Mouse (Mus musculus) kidney, postnatal 14 days (tissue): ENCODE data around the gene Gigyf2.
A peak's percentile ranks its signal among the peaks of the same experiment; 100 is the strongest.

ENCODE experiments used
- DNase-seq: peaks from one replicate; pipeline ENCODE4 v3.0.0; 2022; ENCODE audit warnings: mixed read lengths

Gigyf2 gene

GRCm38 (mm10) chr1:87326742-87327163, at the start of gene Gigyf2:
Gigyf2 (plus strand) TSS chr1:87326998.
- peak; percentile 97 for DNase-seq

GRCm38 (mm10) chr1:87280281-87280680, 46.5 kb upstream of the Gigyf2 start:
- no peak for DNase-seq

- DNase-seq = no peak
Measured at GRCm38 (mm10) chr1:87281599-87282412, 45.0 kb upstream of the Gigyf2 start.

- DNase-seq = no peak
Measured at GRCm38 (mm10) chr1:87282413-87282788, 44.4 kb upstream of the Gigyf2 start.

GRCm38 (mm10) chr1:87283410-87283960, 43.3 kb upstream of the Gigyf2 start:
- DNase-seq = no peak

- DNase-seq = no peak
Measured at GRCm38 (mm10) chr1:87287105-87287504, 39.7 kb upstream of the Gigyf2 start.

GRCm38 (mm10) chr1:87291416-87291815, 35.4 kb upstream of the Gigyf2 start:
- DNase-seq = no peak

- peak; percentile 77 for DNase-seq
Measured at GRCm38 (mm10) chr1:87292420-87293190, 34.2 kb upstream of the Gigyf2 start.

GRCm38 (mm10) chr1:87294063-87294710, 32.6 kb upstream of the Gigyf2 start:
- peak; percentile 67 for DNase-seq

- DNase-seq = no peak
Measured at GRCm38 (mm10) chr1:87294951-87295350, 31.8 kb upstream of the Gigyf2 start.

- DNase-seq = no peak
Measured at GRCm38 (mm10) chr1:87297346-87297925, 29.4 kb upstream of the Gigyf2 start.

GRCm38 (mm10) chr1:87300360-87301286, 26.2 kb upstream of the Gigyf2 start:
- DNase-seq = no peak

- no peak for DNase-seq
Measured at GRCm38 (mm10) chr1:87301971-87302370, 24.8 kb upstream of the Gigyf2 start.

GRCm38 (mm10) chr1:87308952-87309351, 17.8 kb upstream of the Gigyf2 start:
- no peak for DNase-seq

GRCm38 (mm10) chr1:87309621-87310020, 17.2 kb upstream of the Gigyf2 start:
- DNase-seq = no peak

- no peak for DNase-seq
Measured at GRCm38 (mm10) chr1:87312681-87313080, 14.1 kb upstream of the Gigyf2 start.

- no peak for DNase-seq
Measured at GRCm38 (mm10) chr1:87313116-87313515, 13.7 kb upstream of the Gigyf2 start.

GRCm38 (mm10) chr1:87313843-87314570, 12.8 kb upstream of the Gigyf2 start:
- no peak for DNase-seq

- DNase-seq = no peak
Measured at GRCm38 (mm10) chr1:87315431-87315830, 11.4 kb upstream of the Gigyf2 start.

GRCm38 (mm10) chr1:87315894-87316293, 10.9 kb upstream of the Gigyf2 start:
- no peak for DNase-seq

- DNase-seq = peak; percentile 91
Measured at GRCm38 (mm10) chr1:87316672-87317071, 10.1 kb upstream of the Gigyf2 start.
